Mouse (Mus musculus) ES-Bruce4 (cell line): ENCODE measurements around the gene Crtam.

Experiments used
- CTCF ChIP-seq: IDR thresholded peaks from one replicate; pipeline ENCODE4 v1.8.1; 2011; ENCODE audit warnings: low read depth, low read length
- EP300 ChIP-seq: IDR thresholded peaks from 2 replicates; pipeline ENCODE4 v1.6.1; 2011; ENCODE audit warnings: low read depth, low read length; ENCODE audit not compliant: insufficient read depth
- POLR2A ChIP-seq: IDR thresholded peaks from one replicate; pipeline ENCODE4 v1.8.1; 2011; ENCODE audit warnings: low read length; ENCODE audit not compliant: insufficient read depth

- TF ChIP-seq CTCF (no peak), POLR2A (no peak), EP300 (no peak)
Measured at GRCm38 (mm10) chr9:41004415-41004814, at the start of gene Crtam.
